Mouse (Mus musculus) thymus, adult 2 months (tissue): ENCODE data around the gene Copz2.

ENCODE experiments used
- CTCF ChIP-seq: fragments of 200-500 bp; IDR thresholded peaks from 2 replicates; pipeline ENCODE4 v1.5.1; 2012; ENCODE audit warnings: mild to moderate bottlenecking, control low read depth, low read length, moderate library complexity, borderline replicate concordance; ENCODE audit not compliant: control insufficient read depth, poor library complexity, insufficient read depth; ENCODE audit errors: extremely low read depth
- POLR2A ChIP-seq: fragments of 200-500 bp; IDR thresholded peaks from 2 replicates; pipeline ENCODE4 v1.6.1; 2012; ENCODE audit warnings: mild to moderate bottlenecking, low read length, control low read depth, moderate library complexity; ENCODE audit not compliant: control insufficient read depth, poor library complexity, insufficient read depth; ENCODE audit errors: extremely low read depth

- TF ChIP-seq CTCF (no peak), POLR2A (no peak)
Observed at GRCm38 (mm10) chr11:96831516-96831915, 18.2 kb upstream of the Copz2 start.
